Mouse (Mus musculus): ENCODE results near the gene Tmem229a.

DNA sequence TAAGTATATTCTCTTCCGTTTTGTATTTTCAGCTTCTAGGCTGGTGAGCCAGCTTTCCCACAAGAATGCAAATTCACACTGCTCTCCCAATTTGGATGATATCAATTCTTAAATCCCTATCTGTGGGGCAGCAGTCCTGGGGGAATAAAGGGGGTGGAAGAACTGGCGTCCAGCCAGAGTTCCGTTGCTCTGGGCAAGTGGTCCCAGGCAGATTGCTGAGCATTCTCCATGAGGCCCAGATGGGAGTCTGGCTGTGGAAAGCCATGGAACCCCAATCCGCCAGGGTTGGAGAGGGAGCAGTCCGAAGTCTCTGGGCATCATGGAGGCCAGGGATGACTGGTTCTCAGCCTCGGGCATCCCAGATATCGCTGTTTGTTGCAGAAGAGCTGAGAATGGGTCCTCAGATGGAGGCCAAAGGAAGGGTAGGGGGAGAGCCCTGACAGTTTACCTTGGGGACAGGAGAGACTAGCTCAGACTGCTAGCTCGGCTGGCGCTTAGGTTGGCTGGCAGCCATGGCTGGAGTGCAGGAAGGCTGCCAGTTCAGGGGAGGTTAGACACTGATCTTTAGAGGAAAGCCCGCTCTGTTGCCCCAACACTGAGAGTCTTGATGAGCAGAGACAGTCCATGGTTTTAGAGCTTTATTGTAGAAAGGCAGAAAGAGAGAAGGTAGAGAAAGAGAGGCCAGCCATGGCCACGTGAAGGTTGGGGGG is 30.9 kb downstream of the Tmem229a start:
- TF ChIP-seq CTCF (IDR thresholded peaks at IDR 0.05; ENCODE audit: low read depth): no peak
- TF ChIP-seq EP300 (IDR thresholded peaks at IDR 0.05; ENCODE audit: low read depth): no peak

Data from liver, postnatal 0 days (tissue).